Mouse (Mus musculus): ENCODE results near the gene Dlec1. TPM values are rescaled to one million over a fixed set of nuclear protein-coding genes. Genes with fewer than 3 reads are reported as not detected.
A peak's percentile ranks its signal among the peaks of the same experiment; 100 is the strongest.

The Dlec1 gene
- total and polyA plus RNA-seq, 2 experiments from 2014 or later, result 1.1 to 1.4 TPM

GRCm38 (mm10) chr9:119088148-119088801 lies 14.0 kb upstream of the Dlec1 start:
- no peaks in the 10 kb centered on the region; the same call in 1 of the 2 replicates for H3K36me3 ChIP-seq (ENCODE audit: insufficient read depth, low read length)
- H3K4me1 ChIP-seq (ENCODE audit: insufficient read depth, low read length), result peaks cover 11% of the 10 kb centered on the region
- DNase-seq (ENCODE audit: low spot score) (peak; percentile 65), ATAC-seq (peak; percentile 67)
- no peaks in the 10 kb centered on the region for H3K27me3 ChIP-seq (ENCODE audit: insufficient read depth, low read length)
- peak overlapping the region; percentile 50 for H3K4me2 ChIP-seq (ENCODE audit: low read depth, low read length)
- no peaks in the 10 kb centered on the region for H3K9me3 ChIP-seq (ENCODE audit: low read length)
- H3K9ac ChIP-seq (replicated peaks; ENCODE audit: low read length), result peak overlapping the region; percentile 24
- H3K4me3 ChIP-seq (ENCODE audit: low read length), result peak overlapping the region; percentile 21
- TF ChIP-seq CTCF (IDR thresholded peaks at IDR 0.05; ENCODE audit: low read depth), result no peak
- no peak overlapping the region for H3K27ac ChIP-seq
- WGBS, result 4% methylated on average over 24 of the region's 24 CpGs

GRCm38 (mm10) chr9:119089437-119089836 lies 12.8 kb upstream of the Dlec1 start:
- H3K4me2 ChIP-seq (ENCODE audit: low read depth, low read length), result no peak overlapping the region
- no peak overlapping the region for H3K4me3 ChIP-seq (ENCODE audit: low read length)
- no peak overlapping the region for H3K27ac ChIP-seq
- H3K9ac ChIP-seq (replicated peaks; ENCODE audit: low read length), result no peak overlapping the region
- no peaks in the 10 kb centered on the region for H3K9me3 ChIP-seq (ENCODE audit: low read length)
- H3K27me3 ChIP-seq (ENCODE audit: insufficient read depth, low read length), result no peaks in the 10 kb centered on the region
- ATAC-seq, result no peak
- no peak for TF ChIP-seq CTCF (IDR thresholded peaks at IDR 0.05; ENCODE audit: low read depth)
- no peaks in the 10 kb centered on the region for H3K36me3 ChIP-seq (ENCODE audit: insufficient read depth, low read length)
- peak; percentile 30 for DNase-seq (ENCODE audit: low spot score)
- peaks cover 19% of the 10 kb centered on the region for H3K4me1 ChIP-seq (ENCODE audit: insufficient read depth, low read length)
- WGBS, result 39% methylated on average over 7 of the region's 7 CpGs

- H3K4me1 ChIP-seq (ENCODE audit: insufficient read depth, low read length), result peaks cover 19% of the 10 kb centered on the region
- H3K9ac ChIP-seq (replicated peaks; ENCODE audit: low read length), result no peak overlapping the region
- H3K4me2 ChIP-seq (ENCODE audit: low read depth, low read length), result no peak overlapping the region
- no peak for ATAC-seq
- TF ChIP-seq CTCF (IDR thresholded peaks at IDR 0.05; ENCODE audit: low read depth), result no peak
- H3K27ac ChIP-seq, result no peak overlapping the region
- H3K9me3 ChIP-seq (ENCODE audit: low read length), result no peaks in the 10 kb centered on the region
- WGBS, result 90% methylated on average over 5 of the region's 5 CpGs
- H3K4me3 ChIP-seq (ENCODE audit: low read length), result no peak overlapping the region
- H3K36me3 ChIP-seq (ENCODE audit: insufficient read depth, low read length), result no peaks in the 10 kb centered on the region
- no peak for DNase-seq (ENCODE audit: low spot score)
- no peaks in the 10 kb centered on the region for H3K27me3 ChIP-seq (ENCODE audit: insufficient read depth, low read length)
Measured at GRCm38 (mm10) chr9:119090462-119090861, 11.8 kb upstream of the Dlec1 start.

- no peaks in the 10 kb centered on the region for H3K9me3 ChIP-seq (ENCODE audit: low read length)
- no peaks in the 10 kb centered on the region for H3K36me3 ChIP-seq (ENCODE audit: insufficient read depth, low read length)
- H3K4me3 ChIP-seq (ENCODE audit: low read length), result peak overlapping the region; percentile 57
- no peak for TF ChIP-seq CTCF (IDR thresholded peaks at IDR 0.05; ENCODE audit: low read depth)
- H3K4me2 ChIP-seq (ENCODE audit: low read depth, low read length), result peak overlapping the region; percentile 92
- ATAC-seq, result no peak
- H3K27me3 ChIP-seq (ENCODE audit: insufficient read depth, low read length), result no peaks in the 10 kb centered on the region
- H3K27ac ChIP-seq, result no peak overlapping the region
- no peak for DNase-seq (ENCODE audit: low spot score)
- no peak overlapping the region; the same call in 1 of the 2 replicates for H3K9ac ChIP-seq (replicated peaks; ENCODE audit: low read length)
- 71% methylated on average over 12 of the region's 12 CpGs for WGBS
- H3K4me1 ChIP-seq (ENCODE audit: insufficient read depth, low read length), result peaks cover 19% of the 10 kb centered on the region
Measured at GRCm38 (mm10) chr9:119091581-119092310, 10.5 kb upstream of the Dlec1 start.

GRCm38 (mm10) chr9:119092473-119093418 lies 9.5 kb upstream of the Dlec1 start:
- Histone ChIP-seq H3K4me2 (ENCODE audit: low read depth, low read length) (peak overlapping the region; percentile 92), H3K27me3 (ENCODE audit: insufficient read depth, low read length) (no peaks in the 10 kb centered on the region), H3K4me1 (ENCODE audit: insufficient read depth, low read length) (peaks cover 19% of the 10 kb centered on the region), H3K36me3 (ENCODE audit: insufficient read depth, low read length) (no peaks in the 10 kb centered on the region), H3K9me3 (ENCODE audit: low read length) (no peaks in the 10 kb centered on the region), H3K9ac (replicated peaks; ENCODE audit: low read length) (peak overlapping the region; percentile 60), H3K4me3 (ENCODE audit: low read length) (peak overlapping the region; percentile 57), H3K27ac (peak overlapping the region; percentile 74)
- no peak for ATAC-seq
- 3% methylated on average over 45 of the region's 45 CpGs for WGBS
- DNase-seq (ENCODE audit: low spot score), result peak; percentile 34
- no peak for TF ChIP-seq CTCF (IDR thresholded peaks at IDR 0.05; ENCODE audit: low read depth)
